Mouse (Mus musculus) adrenal gland, postnatal 4 days (tissue): Measurements from ENCODE around the gene Gm21921. TPM values are rescaled to one million over a fixed set of nuclear protein-coding genes. Genes with fewer than 3 reads are reported as not detected.
"Not testable (repeated sequence)": the region's sequence is repeated elsewhere in the genome, so short reads cannot be mapped to it uniquely, and the experiment has no call there.

Source experiments
- DNase-seq, 2 experiments: peaks; one replicate each; pipeline ENCODE4 v3.0.0; 2021 to 2022; ENCODE audit warnings: low spot score in 2 of 2, mixed read lengths in 2 of 2
- long read RNA-seq, 2 experiments: library from polyadenylated mRNA; stranded (forward); transcript quantifications; one replicate each; pipeline ENCODE4 v2.0.0; 2021
- total RNA-seq, 2 experiments: library from RNA; stranded (reverse); gene quantifications; 2 replicates each; pipeline ENCODE4 v1.2.3; 2021

The Gm21921 gene
- not detected for total RNA-seq
- long read RNA-seq, experiment 1 = 0 reads
- long read RNA-seq, experiment 2 = 0 reads

- DNase-seq = not testable (repeated sequence)
These were observed at the start of gene Gm21921 for GRCm38 (mm10) chrY:24796143-24796542. TSS of gene Gm21921 (minus strand) at chrY:24796243.
